Mouse (Mus musculus) kidney, adult 18-20 months (tissue): ENCODE measurements around the gene Mob4.

Source experiments
- DNase-seq: peaks from one replicate; pipeline ENCODE4 v3.0.0; 2021

The Mob4 gene

DNA sequence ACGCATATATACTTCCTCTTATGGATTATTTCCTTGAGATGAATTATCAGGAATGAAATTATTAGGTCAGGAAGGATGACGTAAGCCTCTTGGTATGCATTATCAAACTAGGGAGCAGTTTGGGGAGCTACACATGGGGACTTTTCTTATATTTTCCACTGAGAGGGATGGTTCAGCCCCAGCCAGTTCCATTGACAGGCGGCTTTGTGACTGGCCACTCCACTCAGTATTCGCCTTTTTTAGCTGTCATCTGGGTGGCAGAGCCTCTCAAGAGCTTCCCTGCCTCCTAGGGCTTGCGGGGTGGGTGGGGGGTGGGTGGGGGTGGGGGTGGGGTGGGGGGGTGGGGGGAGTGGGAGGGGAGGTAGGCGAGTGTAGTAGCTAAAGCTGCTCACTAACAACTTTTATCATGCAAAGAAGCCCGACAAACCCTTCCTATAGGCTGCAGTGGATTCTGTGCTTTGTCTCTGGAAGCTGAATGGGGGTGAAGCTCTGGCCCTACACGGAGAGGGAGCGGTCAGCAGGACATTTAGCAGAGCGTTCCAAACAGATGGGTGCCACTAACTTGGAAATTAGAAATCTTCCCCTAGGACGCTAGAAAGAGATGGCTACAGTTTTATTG, 55.7 kb downstream of the Mob4 start:
- no peak for DNase-seq

DNA sequence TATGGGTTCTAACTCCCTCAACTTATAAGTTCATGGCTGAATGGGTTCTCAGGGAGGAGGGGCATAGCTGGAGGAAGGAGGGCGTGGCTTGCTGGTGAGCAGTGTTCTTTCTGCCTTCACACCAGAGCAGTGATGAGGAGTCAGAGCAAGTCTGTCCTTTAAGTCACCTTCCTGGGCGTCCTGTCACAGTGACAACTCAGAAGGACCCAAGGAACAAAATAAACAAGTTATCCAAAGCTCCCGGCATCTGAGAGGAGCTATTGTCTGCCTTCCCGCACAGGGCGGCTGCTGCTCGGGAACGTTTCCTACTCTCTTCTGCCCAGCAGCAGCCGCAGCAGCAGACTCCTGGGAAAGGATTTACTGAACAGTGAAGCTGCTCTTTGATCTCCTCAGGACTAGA, 61.0 kb downstream of the Mob4 start:
- no peak for DNase-seq

DNA sequence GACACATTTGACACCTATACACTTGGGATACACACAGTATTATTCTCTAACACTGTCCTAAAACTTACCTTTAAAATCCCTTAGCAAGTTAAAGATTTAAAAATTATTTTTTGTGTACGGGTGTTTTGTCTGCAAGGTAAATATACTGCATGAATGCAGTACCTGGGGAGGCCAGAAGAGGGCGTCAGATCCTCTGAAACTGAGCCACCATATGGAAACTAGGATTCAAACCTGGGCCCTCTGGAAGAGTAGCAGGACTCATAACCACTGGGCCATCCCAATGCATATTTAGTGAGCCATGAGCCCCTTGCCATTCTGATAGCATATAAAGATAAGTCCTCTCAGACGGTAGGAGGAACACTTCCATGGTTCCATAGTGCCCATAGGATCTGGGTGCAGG, 61.8 kb downstream of the Mob4 start:
- peak; percentile 28 for DNase-seq

DNA sequence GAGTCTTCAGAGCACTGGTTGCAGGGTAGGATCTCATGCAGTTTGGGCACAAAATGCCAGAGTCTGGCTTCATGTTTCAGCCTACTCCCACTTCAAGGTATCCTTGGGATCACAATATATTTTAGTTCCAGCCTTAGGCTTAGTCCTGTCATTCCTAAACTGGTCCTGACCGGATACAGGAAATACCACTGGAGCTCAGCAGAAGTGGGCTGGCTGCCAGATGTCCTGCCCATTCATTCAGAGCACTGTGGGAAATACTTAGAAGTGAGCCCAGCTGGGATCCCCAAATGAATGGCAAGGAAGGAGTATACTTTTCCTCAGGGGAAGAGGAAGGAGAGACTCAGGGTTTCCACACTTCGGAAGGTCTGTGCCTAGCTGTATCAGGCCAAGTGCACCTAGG, 62.3 kb downstream of the Mob4 start:
- DNase-seq, result peak; percentile 77

DNA sequence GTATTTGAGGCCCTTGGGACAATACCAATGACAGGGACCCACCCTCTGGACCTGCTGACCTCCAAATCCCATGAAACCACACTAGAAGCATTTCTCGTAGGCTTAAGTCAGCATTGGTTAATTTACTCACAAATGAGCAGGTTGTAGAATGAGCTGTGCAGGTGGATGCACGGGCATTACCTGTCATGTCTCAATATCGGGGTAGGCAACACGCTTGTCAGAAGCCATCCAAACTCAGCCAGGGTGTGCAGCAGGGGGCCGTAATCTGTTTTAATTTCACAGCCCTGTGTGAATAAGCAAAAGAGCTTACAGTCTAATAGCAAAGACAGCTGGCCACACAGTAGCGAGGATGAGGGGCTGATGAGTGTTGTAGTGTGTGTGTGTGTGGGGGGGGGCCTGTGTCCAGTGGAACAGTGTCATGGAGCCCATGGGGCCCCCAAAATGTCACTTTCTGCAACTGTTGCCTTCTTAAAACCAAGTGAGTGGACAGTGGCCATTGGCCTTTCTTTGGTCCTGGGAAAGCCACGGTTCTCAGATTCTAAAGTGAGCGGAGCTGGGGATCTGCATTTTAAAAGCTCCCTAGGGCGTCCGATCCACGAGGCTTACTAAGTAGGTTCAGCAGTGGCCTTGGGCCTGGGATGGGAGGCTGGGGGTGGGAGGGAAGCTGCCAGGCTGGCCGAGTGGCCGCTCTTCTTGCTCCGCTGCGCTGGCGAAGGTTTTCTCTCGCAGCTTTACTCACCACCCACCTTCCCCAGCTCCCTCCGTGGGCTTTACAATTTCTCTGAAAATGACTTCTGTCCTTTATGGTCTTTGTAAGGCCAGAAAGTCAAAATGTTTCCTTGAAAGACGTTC, 63.3 kb downstream of the Mob4 start:
- no peak for DNase-seq

DNA sequence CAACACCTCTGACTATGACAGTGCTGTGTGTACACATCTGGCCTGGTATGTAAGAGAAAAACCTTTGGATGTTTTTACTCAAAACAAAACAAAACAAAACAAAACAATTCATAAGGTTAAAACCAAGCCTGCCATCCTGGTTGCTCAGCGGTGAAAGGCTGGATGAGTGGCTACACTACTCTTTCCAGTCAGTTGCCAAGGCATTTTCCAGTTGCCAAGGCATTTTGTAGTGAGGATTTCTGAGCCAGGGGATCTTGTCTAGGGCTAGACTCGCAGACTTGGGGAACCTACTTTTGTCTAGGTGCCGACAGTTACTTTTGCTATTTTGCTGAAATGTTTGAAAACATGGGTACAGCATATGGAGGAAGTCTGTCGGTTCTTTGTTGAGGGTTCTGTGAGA, 64.0 kb downstream of the Mob4 start:
- no peak for DNase-seq

DNA sequence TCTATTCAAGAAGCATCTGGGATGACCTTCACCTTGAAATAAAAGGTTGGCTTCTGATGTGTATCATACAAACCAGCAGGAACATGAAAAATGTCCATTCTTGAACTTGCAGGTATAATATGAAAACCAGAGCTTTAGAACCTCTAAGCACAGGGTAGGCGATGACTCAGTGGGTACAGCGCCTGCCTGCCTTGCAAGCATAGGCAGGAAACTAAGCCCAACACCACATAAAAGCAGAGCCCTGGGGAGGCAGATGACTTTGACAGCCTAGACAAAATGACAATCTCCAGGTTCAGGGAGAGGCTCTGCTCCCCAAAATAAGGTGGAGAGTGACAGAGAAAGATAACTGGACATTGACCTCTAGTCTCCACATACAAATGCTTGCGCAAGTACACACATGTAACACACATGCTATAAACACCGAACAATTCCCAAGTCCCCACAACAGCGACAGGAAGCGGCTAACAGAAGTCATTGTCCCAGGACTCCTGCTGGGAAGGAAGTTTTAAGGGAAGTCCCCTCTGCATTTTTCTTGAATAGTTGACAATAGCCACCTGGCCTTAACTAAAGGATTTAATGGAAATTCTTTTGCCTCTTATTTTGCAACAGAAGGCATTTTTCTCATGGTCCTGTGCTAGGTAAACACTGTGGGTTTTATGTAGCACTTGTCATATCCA, 65.4 kb downstream of the Mob4 start:
- no peak for DNase-seq

DNA sequence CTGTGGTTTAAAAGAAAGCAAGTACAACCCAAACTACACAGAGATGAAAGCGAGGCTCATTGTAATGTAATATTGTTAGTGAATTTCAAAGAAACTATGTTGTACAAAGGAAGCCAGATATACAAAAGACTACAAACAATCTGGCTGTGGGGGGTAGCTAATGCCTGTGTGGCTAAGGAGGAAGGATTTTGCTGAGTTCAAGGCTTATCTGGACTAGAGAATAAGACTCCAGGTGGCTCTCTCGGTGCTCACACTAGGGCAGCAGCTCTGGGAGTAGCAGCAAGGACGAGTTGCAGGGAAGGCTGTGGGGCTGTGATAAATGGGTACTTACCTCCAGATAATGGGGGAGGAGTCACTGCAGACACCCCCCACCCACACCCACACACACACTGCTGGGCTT, 67.7 kb downstream of the Mob4 start:
- DNase-seq, result no peak

DNA sequence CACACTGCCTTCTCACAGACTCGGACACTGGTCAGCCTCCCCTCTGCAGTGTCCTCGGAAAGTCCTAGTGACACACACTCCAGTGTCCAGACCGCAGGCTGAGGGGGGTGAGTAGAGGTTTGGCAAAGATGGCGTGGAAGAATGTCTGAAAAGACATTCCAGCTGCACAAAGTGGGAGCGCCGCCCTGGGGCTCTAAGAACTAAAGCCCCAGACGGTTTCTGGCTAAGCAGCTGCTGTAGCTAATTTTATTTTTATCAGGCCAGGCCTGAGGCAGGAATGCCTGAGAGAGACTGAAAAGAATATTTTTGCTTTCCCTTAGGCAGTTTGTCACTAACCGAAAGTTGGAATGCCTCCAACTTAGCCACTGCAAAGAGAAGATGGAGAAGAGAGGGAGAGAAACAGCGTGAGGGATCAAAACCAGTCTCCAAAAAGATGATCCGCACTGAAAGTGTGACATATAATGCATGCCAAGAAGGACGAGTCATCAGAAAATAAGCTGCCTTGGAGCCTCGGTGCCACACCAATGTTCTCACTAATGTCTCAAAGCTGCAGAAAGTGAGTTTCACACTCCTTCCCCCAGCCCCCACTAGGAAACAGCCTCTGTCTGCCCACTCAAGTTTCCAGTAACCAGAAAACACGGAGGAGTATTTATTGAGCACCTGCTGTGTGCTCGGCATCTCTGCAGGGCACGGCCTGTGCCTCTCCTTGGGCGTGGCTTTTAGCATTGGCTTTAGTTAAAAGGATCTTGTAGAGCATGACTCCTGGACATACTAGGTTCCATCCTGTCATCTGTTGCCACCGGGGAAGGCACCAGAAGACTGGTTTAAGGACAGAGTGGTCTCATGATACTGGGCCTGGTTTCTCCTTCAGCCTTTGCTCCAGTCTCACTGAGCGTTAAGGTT, 71.1 kb downstream of the Mob4 start:
- DNase-seq, result peak; percentile 27
